Mouse (Mus musculus) ES-E14 (cell line): ENCODE measurements around the gene Pip5k1a. TPM values are rescaled to one million over a fixed set of nuclear protein-coding genes. Genes with fewer than 3 reads are reported as not detected.

Experiments
- DNase-seq: peaks from one replicate; pipeline ENCODE4 v3.0.0-alpha.2; 2013; ENCODE audit warnings: low read depth, low spot score
- H3K27ac ChIP-seq: 2 replicates; pipeline ENCODE4 v1.5.1; 2012; ENCODE audit warnings: low read depth, mild to moderate bottlenecking, low read length, moderate library complexity, mixed read lengths; ENCODE audit not compliant: poor library complexity, insufficient read depth, severe bottlenecking
- H3K36me3 ChIP-seq: 2 replicates; pipeline ENCODE4 v1.6.1; 2012; ENCODE audit warnings: mild to moderate bottlenecking, low read length, moderate library complexity, mixed read lengths; ENCODE audit not compliant: control insufficient read depth, poor library complexity, insufficient read depth, severe bottlenecking
- H3K4me1 ChIP-seq, 2 experiments: fragments of 150-350 bp in 1 of 2; sonication (generic) in 1 of 2; 2 replicates each; pipeline ENCODE4 v1.6.1; 2012; ENCODE audit warnings: low read length in 2 of 2, mild to moderate bottlenecking in 1 of 2, mixed read lengths in 1 of 2; ENCODE audit not compliant: control insufficient read depth in 2 of 2, insufficient read depth in 2 of 2, poor library complexity in 1 of 2
- H3K4me3 ChIP-seq, 2 experiments: fragments of 150-350 bp in 1 of 2; sonication (generic) in 1 of 2; 2 replicates each; pipeline ENCODE4 v1.5.1; 2012; ENCODE audit warnings: low read length in 2 of 2, low read depth in 1 of 2, mild to moderate bottlenecking in 1 of 2, mixed read lengths in 1 of 2; ENCODE audit not compliant: insufficient read depth in 1 of 2, poor library complexity in 1 of 2, severe bottlenecking in 1 of 2
- H3K9ac ChIP-seq: 2 replicates; pipeline ENCODE4 v1.6.1; 2012; ENCODE audit warnings: low read depth, mild to moderate bottlenecking, low read length, mixed read lengths; ENCODE audit not compliant: poor library complexity, insufficient read depth, severe bottlenecking
- H3K9me3 ChIP-seq: fragments of 150-350 bp; sonication (generic); 2 replicates; pipeline ENCODE4 v1.6.1; 2012; ENCODE audit warnings: low read depth, mild to moderate bottlenecking, low read length; ENCODE audit not compliant: control insufficient read depth, insufficient read depth
- CHD2 ChIP-seq: IDR thresholded peaks from 2 replicates; pipeline ENCODE4 v1.6.1; 2014; ENCODE audit warnings: mild to moderate bottlenecking, low read depth, low read length, inconsistent platforms
- HCFC1 ChIP-seq: IDR thresholded peaks from 2 replicates; pipeline ENCODE4 v1.6.1; 2012; ENCODE audit warnings: low read length, inconsistent platforms, borderline replicate concordance; ENCODE audit not compliant: insufficient read depth
- MAFK ChIP-seq: IDR thresholded peaks from 2 replicates; pipeline ENCODE4 v1.6.1; 2014; ENCODE audit warnings: mild to moderate bottlenecking, low read depth, low read length, inconsistent platforms; ENCODE audit not compliant: insufficient read depth
- ZC3H11A ChIP-seq: IDR thresholded peaks from 2 replicates; pipeline ENCODE4 v1.6.1; 2012; ENCODE audit warnings: low read depth, mild to moderate bottlenecking, inconsistent platforms, low read length, borderline replicate concordance
- ZNF384 ChIP-seq: IDR thresholded peaks from 2 replicates; pipeline ENCODE4 v1.6.1; 2012; ENCODE audit warnings: low read depth, low read length, inconsistent platforms
- in situ Hi-C, 2 experiments: fragments of 600-800 bp; cut with MboI; formaldehyde crosslinking; loops; one replicate each; pipeline ENCODE4 v1.15.1; 2025; ENCODE audit warnings: low sequenced_read_pairs in 2 of 2, inconsistent platforms in 1 of 2; ENCODE audit not compliant: unreplicated experiment in 2 of 2
- total RNA-seq: library from RNA; depleted of rRNA; stranded (reverse); fragments of 300-350 nt; gene quantifications from 2 replicates; pipeline ENCODE4 v1.2.3, GENCODE M21; 2012

Gene Pip5k1a
- total RNA-seq, 1 experiment = 30.7 TPM

DNA sequence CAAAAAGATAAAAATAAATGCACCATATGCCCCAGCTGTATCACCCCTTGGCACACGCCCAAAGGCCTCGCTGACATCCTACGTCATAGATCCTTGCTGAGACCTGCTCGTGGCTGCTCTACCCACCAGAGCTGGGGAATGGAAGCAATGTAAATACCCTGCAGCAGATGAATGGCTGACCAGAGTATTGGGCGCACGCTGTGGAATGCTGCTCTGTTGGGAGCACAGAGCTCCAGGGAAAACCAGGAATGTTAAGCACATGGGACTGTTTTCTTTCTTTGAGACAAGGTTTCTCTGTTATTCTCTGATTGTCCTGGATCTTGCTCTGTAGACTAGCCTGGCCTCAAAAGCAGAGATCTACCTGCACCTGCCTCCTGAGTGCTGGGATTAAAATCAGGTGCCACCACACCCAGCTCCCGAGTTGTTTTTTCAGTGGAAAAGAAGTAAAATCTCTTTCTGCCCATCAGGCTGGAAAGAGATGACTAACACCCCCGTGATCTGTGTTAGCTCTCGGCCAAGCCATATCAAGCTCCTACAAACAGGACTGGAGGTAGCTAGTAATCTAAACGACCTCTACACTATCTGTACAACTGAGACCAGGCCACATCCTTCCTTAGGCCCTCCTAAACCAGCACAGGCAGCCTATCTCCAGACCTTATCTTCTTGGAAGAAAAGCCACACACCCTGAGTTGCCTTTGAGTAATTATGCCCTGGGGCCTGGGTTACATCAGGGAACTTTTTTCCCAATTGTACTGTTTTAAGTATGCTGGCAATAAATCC lies 52.1 kb downstream of the Pip5k1a start:
- Histone ChIP-seq H3K27ac (no peak overlapping the region), H3K36me3 (peaks cover 14% of the 10 kb centered on the region), H3K4me1 (peaks cover 0 to 6% of the 10 kb centered on the region in 2 experiments; a peak in 1 of 4 replicates), H3K9me3 (no peaks in the 10 kb centered on the region), H3K4me3 (no peak overlapping the region), H3K9ac (no peak overlapping the region)
- TF ChIP-seq ZC3H11A (no peak), MAFK (no peak), CHD2 (no peak), ZNF384 (no peak), HCFC1 (no peak)
- in situ Hi-C loops = no loop called here
- DNase-seq = no peak

DNA sequence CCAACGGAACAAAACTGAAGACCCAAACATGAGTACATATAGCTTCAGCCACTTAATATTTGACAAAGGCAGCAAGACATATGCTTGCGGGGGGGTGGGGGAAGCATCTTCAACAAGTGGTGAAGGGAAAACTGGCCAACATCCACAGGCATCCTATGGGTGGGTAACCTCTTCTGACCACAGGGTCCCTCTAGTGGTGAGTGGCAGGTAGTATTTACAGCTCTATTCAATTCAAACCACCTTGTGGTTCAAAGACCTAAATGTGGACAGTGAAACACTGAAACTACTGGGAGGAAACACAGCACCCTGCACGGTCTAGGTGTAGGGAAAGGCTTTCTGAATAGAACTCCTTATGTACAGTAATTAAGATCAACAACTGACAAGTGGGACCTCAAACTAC lies 53.0 kb downstream of the Pip5k1a start:
- DNase-seq = peak; percentile 48
- TF ChIP-seq HCFC1 (no peak), ZC3H11A (no peak), ZNF384 (no peak), MAFK (no peak), CHD2 (no peak)
- H3K4me3 ChIP-seq = no peak overlapping the region
- H3K36me3 ChIP-seq = peaks cover 7% of the 10 kb centered on the region
- H3K9ac ChIP-seq = no peak overlapping the region
- H3K4me1 ChIP-seq = peaks cover 0 to 8% of the 10 kb centered on the region in 2 experiments; a peak in 1 of 4 replicates
- H3K27ac ChIP-seq = no peak overlapping the region
- no peaks in the 10 kb centered on the region for H3K9me3 ChIP-seq
- in situ Hi-C loops = no loop called here

DNA sequence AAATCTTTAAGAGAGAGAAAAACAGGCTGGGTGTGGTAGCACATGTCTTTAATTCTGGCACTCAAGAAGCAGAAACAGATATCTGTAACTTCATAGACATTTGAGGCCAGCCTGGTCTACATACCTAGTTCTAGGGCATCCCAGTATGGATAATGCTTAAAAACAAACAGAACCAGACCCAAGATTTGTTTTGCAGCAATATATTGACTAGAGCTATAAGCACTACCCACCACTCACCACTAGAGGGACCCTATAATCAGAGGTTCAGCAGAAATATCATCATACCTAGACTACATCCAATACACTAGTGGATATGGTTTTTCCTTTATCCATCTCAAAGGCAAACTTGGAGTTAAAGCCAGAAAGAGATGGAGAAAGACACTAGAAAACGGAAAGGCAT lies 53.8 kb downstream of the Pip5k1a start:
- Histone ChIP-seq H3K36me3 (peaks cover 3% of the 10 kb centered on the region; the same call in 1 of the 2 replicates), H3K4me1 (peaks cover 0 to 8% of the 10 kb centered on the region in 2 experiments; a peak in 1 of 4 replicates), H3K9ac (no peak overlapping the region), H3K27ac (no peak overlapping the region), H3K9me3 (no peaks in the 10 kb centered on the region), H3K4me3 (no peak overlapping the region)
- TF ChIP-seq ZC3H11A = no peak
- TF ChIP-seq CHD2 = no peak
- TF ChIP-seq HCFC1 = no peak
- no peak for TF ChIP-seq ZNF384
- TF ChIP-seq MAFK = no peak
- in situ Hi-C loops = no loop called here
- DNase-seq = peak; percentile 35

DNA sequence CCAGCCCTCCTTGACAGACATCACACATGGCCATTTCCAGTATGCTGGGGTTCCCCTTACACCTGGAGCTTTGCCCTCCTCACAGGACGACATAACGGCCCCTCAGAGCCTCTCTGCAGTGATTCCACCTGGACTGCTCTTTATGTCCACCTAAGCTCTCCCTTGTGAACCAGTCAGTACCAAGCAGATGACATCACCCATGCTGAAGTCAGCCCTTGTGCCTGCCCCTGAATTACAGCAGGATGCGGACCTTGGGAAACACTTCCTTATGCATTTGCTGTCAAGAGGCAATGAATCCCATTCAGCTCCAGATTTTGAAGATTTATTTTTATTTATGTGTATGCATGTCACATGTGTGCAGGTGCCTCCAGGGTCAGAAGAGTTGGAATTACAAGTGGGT lies 58.8 kb downstream of the Pip5k1a start:
- in situ Hi-C loops = no loop called here
- no peak overlapping the region for H3K9ac ChIP-seq
- H3K9me3 ChIP-seq = no peaks in the 10 kb centered on the region
- no peaks in the 10 kb centered on the region for H3K36me3 ChIP-seq
- DNase-seq = no peak
- H3K4me1 ChIP-seq = peaks cover 0 to 7% of the 10 kb centered on the region in 2 experiments; a peak in 1 of 4 replicates
- TF ChIP-seq ZC3H11A = no peak
- no peak for TF ChIP-seq CHD2
- no peak for TF ChIP-seq HCFC1
- no peak for TF ChIP-seq ZNF384
- no peak for TF ChIP-seq MAFK
- no peak overlapping the region for H3K4me3 ChIP-seq
- no peak overlapping the region for H3K27ac ChIP-seq
